ENCODE assay signal across 1 mouse cellular context in the genomic region with DNA sequence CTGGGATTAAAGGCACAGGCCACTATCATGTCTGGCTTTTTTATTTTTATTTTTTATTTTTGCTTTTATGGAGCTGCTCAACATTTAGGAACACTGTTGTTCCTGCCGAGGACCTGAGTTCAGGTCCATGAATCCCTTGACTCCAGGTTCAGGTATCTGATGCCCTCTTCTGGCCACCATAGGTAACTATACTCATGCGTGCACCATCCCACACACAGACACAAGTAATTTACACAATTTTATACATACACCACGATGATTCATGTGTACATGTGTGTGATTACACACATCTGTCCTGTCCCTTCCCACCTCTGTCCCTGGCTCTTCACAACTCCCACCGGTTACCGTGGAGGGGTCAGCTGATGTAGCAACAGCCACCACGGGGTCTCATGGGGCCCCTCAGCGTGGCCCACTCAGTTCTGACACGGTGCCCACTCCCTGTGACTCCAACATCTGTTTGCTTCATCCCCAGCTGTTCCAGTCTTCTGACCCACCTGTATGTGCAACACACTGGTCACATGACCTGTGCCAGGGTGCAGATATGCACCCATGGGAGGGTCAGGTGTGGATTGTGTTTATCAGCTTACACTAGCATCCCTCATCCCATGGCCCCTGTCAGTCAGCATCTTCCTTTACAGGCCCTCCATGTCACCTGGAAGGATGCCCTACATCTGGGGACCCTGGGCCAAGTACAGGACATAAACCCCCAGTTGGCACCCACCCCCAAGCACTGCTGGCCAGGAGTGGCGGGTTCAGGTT.
A peak's percentile ranks its signal among the peaks of the same experiment; 100 is the strongest.
TF ChIP-seq lines count a peak whose summit lies in the region.

No protein-coding gene starts in this region.

TF ChIP-seq in MEL, 35 proteins besides CTCF, POLR2A, EP300 and RAD21:
- TF ChIP-seq GATA1 (IDR thresholded peaks at IDR 0.05; ENCODE audit: low read depth, low read length) (no peak), TCF12 (IDR thresholded peaks at IDR 0.05; ENCODE audit: low read depth, low read length) (no peak), CHD1 (IDR thresholded peaks at IDR 0.05; ENCODE audit: low read depth, low read length) (no peak), TBP (IDR thresholded peaks at IDR 0.05; ENCODE audit: low read depth, low read length) (no peak), MAX (IDR thresholded peaks at IDR 0.05; ENCODE audit: low read length) (no peak), SMC3 (IDR thresholded peaks at IDR 0.05; ENCODE audit: low read depth, low read length) (peak; percentile 77), NELFE (IDR thresholded peaks at IDR 0.05; ENCODE audit: low read depth, low read length) (no peak), ELF1 (IDR thresholded peaks at IDR 0.05; ENCODE audit: low read depth, low read length) (0 out of 2 replicates have a peak, but pooled peaks have one; percentile 11), NRF1 (IDR thresholded peaks at IDR 0.05; ENCODE audit: insufficient read depth, low read depth, low read length, poor library complexity, severe bottlenecking) (no peak), SIN3A (IDR thresholded peaks at IDR 0.05; ENCODE audit: low read length) (0 out of 2 replicates have a peak, but pooled peaks have one; percentile 30), GABPA (IDR thresholded peaks at IDR 0.05; ENCODE audit: low read depth, low read length) (no peak), RCOR1 (IDR thresholded peaks at IDR 0.05; ENCODE audit: low read depth, low read length) (no peak), E2F4 (IDR thresholded peaks at IDR 0.05; ENCODE audit: borderline replicate concordance, low read depth, low read length) (no peak), ZMIZ1 (IDR thresholded peaks at IDR 0.05; ENCODE audit: low read depth, low read length) (no peak), BHLHE40 (IDR thresholded peaks at IDR 0.05; ENCODE audit: borderline replicate concordance, low read depth, low read length) (no peak), KAT2A (conservative IDR thresholded peaks at IDR 0.05; ENCODE audit: low read depth, low read length) (no peak), JUND (IDR thresholded peaks at IDR 0.05; ENCODE audit: low read depth, low read length) (no peak), CHD2 (IDR thresholded peaks at IDR 0.05; ENCODE audit: low read length) (no peak), MAZ (IDR thresholded peaks at IDR 0.05; ENCODE audit: low read depth, low read length) (no peak), MAFK (IDR thresholded peaks at IDR 0.05; ENCODE audit: borderline replicate concordance, low read depth, low read length) (no peak), POLR2AphosphoS2 (IDR thresholded peaks at IDR 0.05; ENCODE audit: low read length) (no peak), ETS1 (IDR thresholded peaks at IDR 0.05; ENCODE audit: low read depth, low read length) (no peak), USF2 (IDR thresholded peaks at IDR 0.05; ENCODE audit: borderline replicate concordance in 1 of 2, insufficient read depth in 1 of 2, low read depth in 1 of 2, low read length in 2 of 2) (no peak), MXI1 (IDR thresholded peaks at IDR 0.05; ENCODE audit: low read depth, low read length) (no peak), TAL1 (IDR thresholded peaks at IDR 0.05; ENCODE audit: low read length) (no peak), HCFC1 (IDR thresholded peaks at IDR 0.05; ENCODE audit: low read depth, low read length) (no peak; the same call in 1 of the 2 replicates), ZNF384 (IDR thresholded peaks at IDR 0.05; ENCODE audit: low read depth, low read length) (no peak), POLR2AphosphoS5 (IDR thresholded peaks at IDR 0.05; ENCODE audit: borderline replicate concordance, low read depth, low read length) (no peak), MEF2A (IDR thresholded peaks at IDR 0.05; ENCODE audit: extremely low read depth, insufficient replicate concordance, low read depth, low read length, poor library complexity, severe bottlenecking) (no peak), MYB (IDR thresholded peaks at IDR 0.05; ENCODE audit: low read depth, low read length) (no peak), MYC (IDR thresholded peaks at IDR 0.05; ENCODE audit: low read depth, low read length) (no peak), USF1 (IDR thresholded peaks at IDR 0.05; ENCODE audit: low read depth, low read length) (peak; percentile 46; the same call in 1 of the 2 replicates), UBTF (IDR thresholded peaks at IDR 0.05; ENCODE audit: borderline replicate concordance, insufficient read depth, low read depth, low read length) (no peak), ZC3H11A (IDR thresholded peaks at IDR 0.05; ENCODE audit: low read depth, low read length) (peak; percentile 78), ZKSCAN1 (IDR thresholded peaks at IDR 0.05; ENCODE audit: low read depth, low read length) (no peak)
